Mouse (Mus musculus): Measurements from ENCODE around the gene B4galt1.
"Not testable (repeated sequence)": the region's sequence is repeated elsewhere in the genome, so short reads cannot be mapped to it uniquely, and the experiment has no call there.

B4galt1 gene

DNA sequence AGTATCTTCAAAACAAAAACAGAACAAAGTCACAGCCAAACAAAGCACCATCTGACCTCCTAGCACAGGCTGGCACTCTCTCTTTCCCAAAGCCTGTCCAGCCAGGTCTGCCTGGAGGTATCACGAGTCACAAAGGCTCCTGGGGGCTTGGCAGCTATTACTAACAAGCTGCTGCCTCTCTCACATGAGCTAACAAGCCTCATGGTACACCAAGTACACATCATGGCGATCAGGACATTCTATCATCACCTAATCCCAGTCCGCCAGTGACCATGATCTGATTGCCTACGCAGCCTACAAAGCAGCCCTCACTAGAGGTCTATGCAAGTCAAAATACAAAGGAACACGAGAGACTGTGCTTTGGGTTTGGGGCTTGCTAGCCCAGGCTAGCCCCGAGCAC is 34.7 kb downstream of the B4galt1 start:
- no peak for DNase-seq (ENCODE audit: low read depth, low spot score)

DNA sequence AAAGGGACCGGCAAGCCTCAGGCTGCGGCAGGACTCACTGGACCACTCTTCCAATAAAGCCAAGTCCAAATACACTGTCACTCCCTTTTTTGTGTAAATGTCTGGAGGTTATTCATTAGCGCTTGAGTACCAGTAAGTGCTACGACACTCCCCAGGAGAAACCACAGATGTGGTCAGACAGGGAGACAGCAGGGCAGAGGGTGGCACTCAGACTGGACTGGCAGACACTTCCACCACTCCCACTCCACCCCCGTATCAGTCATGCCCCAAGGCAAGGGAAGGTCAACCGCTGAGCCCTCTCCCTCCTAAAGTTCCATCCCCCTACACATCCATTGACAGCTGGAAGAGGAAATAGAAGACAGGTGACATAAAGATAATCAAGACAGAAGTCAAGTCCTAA is 35.4 kb downstream of the B4galt1 start:
- DNase-seq (ENCODE audit: low read depth, low spot score) = no peak

DNA sequence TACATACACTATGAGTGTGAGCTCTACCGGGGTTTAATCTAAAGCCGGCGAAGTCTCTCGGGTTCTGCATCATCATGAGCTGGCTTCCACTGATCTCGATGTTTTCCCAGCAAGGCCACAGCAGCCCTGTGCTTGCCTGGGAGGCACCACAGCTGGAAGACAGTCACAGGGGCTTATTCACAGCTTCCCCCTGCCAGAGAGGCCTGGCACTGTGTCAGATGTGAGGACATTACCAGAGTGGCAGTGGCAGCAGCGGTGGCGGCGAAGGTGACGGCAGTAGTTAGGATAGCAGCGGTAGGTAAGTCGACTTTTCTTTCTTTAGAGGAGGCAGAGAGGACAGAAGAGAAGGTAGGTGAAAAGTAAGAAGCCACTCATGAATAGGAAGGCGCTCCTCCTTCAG is 35.9 kb downstream of the B4galt1 start:
- DNase-seq (ENCODE audit: low read depth, low spot score) = no peak

DNA sequence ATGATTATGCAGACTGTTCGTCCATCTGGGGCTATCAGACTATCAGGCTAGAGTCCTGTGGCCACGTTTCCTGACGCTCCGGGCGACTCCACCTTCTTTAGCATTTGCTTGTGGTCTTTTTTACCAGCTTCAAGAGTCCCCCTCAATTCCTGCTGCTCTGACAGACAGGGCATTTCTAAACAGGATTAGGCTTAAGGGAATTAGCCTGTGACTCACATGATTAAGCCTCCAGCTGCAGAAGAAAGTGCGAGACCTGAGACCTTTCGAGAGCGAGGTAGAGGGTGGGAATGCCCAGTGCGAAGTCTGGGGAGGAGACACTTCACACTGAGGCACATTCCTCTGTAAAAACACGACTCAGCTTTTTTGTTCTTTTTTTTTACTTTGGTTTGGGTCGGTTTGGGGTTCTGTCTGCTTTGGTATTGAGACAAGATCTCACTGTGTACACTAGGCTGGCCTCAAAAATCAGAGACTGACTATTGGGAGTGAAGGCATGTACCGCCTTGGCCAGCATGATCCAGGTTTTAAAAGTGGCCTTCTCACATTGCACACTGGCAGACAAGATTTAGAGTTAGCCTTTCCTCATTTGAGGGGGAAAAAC is 37.9 kb downstream of the B4galt1 start:
- DNase-seq (ENCODE audit: low read depth, low spot score) = no peak

DNA sequence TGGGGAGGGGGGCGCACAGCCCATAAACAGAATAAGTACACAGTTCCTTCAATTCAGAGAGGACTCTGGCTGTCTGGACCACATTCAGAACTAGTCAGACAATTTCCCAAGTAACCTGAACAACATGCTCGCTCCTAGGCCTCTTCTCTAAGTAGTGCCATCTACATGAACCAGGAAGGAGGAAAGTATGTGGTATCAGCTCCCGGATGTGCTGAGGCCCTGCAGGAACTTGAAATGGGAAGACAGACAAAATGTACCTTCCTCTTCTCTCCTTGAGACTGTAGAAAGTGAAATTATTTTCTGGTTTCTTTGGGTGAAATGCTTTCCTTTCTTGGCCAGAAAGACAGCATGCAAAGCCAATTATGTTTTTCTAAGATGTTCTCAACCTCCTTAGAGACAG is 38.7 kb downstream of the B4galt1 start:
- no peak for DNase-seq (ENCODE audit: low read depth, low spot score)

DNA sequence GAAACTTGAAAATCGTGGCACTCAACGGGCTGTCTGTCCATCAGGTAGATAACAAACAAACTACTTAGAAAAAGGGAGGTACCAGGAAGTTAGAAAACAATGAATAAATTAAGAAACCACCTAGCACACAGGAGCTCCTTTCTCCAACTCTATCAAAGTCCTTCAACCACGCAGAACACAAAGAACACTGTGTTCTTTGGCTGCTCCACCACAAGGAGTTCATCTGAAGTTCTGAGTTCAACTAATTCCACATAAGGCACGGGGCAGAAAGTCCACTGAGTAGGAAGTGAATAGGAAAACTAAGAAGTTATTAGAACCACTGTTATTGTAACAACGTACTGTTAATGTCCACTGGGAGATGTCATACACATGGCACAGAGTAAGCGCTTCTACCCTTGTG is 39.4 kb downstream of the B4galt1 start:
- no peak for DNase-seq (ENCODE audit: low read depth, low spot score)

DNA sequence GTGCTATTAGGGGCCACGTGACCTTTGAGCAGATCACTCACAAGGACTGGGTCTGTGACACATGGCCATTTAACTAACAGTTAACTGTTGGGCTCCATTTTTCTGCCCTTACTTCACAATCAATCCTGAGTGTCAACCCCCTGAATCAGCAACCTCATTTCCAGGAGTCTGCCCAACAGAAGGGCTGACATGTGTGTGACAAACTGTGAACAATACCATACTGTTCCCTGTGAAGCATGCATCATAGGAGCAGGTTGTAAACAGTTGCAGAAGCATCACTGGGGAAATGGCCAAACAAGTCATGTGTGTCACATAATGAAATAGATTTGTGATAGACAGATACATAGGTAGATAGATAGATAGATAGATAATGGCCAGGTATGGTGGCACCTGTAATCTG is 40.9 kb downstream of the B4galt1 start:
- no peak for DNase-seq (ENCODE audit: low read depth, low spot score)

DNA sequence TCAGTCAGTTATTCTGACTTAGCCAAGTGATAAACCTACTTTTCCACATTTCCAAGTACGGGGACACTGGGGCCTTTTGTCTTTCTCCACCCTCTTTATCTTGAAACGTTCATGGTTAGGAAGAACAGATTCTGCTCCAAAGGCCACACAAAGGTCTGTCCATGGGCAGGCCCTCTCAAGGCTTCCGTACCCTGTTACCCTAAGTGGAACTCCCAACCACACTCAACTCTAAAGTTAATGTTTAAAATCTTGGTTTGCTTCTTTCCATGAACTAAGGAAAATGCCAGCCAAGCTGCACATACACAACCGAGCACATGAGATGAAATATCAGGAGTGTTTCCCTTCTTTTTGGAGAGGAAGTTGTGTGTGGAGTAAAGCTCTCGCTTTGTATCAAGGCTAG is 43.3 kb downstream of the B4galt1 start:
- no peak for DNase-seq (ENCODE audit: low read depth, low spot score)

DNA sequence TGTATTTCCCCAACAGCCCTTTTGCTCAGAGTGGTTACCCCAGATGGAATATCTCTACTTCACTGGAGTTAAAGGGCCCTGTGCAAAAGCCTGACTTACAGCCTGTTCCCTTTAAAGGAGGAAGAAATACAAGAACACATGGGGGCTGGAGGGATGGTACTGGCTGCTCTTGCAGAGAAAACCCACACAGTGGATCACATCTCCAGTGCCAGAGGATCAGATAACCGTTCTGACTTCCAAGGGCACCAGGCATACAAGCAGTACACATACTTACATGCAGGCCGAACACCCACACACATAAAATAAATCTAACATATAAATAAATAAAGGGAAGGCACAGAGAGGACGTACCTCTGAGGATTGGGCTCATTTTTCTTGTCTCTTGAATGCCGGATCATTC is 46.4 kb downstream of the B4galt1 start:
- DNase-seq (ENCODE audit: low read depth, low spot score) = no peak

DNA sequence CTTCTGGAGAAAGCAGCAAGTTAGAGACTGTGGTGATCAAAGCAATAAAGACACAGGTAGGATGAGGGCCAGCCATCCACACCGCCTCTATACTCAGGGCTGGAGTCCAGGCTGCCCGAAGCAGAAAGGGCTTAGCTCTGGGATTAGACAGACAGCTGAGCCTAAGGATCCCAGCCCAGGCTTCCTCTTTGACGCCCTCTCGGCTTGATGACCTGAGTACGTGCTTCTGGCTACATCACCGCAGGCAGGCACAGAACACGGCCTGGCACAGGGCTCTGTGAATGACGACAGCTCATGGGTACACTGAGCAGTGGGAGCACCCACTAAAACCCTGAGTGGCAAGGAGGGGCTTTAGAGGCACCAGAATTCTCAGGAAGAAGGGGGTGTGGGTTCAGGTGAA is 48.4 kb downstream of the B4galt1 start:
- DNase-seq (ENCODE audit: low read depth, low spot score) = no peak

DNA sequence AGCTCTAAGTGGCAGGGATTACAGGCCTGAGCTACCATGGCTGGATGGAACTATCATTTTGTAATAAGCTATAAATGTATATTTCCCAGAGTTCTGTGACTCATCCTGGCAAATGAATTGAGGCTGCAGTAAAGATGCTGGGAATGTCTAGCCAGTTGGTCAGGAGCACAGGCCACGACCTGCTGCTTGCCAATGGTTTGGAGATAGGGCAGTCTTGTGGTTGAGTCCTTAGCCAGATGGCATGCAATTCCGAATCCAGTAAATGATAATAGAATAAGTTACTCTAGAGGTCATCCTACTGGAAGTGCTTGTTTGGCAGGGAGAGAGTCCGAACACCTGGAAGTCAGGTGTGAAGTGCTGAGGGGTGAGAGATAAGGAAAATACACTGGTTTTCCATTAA is 51.0 kb downstream of the B4galt1 start:
- no peak for DNase-seq (ENCODE audit: low read depth, low spot score)

DNA sequence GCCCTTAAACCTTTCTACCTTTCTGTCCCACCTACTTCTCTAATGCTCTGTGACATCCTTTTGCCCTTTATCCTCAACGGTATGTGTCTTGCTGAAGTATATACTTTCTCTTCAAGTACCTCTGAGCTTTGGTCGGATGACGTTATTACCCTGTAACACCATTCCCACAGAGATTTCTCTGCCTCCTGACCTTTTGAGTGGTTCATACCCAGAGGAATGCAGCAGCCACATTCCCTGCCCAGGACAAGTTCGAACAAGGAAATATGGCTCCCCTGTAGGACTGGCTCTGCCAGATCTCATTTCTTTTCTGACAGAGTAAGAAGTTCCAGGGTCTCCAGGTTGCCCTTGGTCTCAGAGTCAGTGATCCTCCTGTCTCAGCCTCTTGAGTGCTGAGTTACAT is 51.9 kb downstream of the B4galt1 start:
- no peak for DNase-seq (ENCODE audit: low read depth, low spot score)

DNA sequence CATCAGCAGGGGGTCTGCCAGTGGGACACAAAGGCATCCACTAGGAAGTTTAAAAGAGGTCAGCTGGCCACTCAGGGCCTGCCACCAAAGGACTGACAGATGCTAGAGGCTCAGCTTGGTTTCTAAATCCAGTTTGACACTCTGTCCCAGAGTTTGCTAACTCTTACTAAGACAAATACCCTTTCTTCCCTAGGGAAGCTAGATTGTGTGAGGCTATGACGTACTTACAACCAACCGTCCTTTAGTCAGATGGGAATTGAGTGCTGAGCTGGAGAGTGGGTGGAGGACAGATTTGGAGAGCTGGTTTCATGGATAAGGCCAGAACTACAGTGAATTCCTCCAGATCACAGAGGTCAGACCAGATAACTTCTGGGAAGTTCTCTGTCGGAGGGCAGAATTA is 52.9 kb downstream of the B4galt1 start:
- no peak for DNase-seq (ENCODE audit: low read depth, low spot score)

DNA sequence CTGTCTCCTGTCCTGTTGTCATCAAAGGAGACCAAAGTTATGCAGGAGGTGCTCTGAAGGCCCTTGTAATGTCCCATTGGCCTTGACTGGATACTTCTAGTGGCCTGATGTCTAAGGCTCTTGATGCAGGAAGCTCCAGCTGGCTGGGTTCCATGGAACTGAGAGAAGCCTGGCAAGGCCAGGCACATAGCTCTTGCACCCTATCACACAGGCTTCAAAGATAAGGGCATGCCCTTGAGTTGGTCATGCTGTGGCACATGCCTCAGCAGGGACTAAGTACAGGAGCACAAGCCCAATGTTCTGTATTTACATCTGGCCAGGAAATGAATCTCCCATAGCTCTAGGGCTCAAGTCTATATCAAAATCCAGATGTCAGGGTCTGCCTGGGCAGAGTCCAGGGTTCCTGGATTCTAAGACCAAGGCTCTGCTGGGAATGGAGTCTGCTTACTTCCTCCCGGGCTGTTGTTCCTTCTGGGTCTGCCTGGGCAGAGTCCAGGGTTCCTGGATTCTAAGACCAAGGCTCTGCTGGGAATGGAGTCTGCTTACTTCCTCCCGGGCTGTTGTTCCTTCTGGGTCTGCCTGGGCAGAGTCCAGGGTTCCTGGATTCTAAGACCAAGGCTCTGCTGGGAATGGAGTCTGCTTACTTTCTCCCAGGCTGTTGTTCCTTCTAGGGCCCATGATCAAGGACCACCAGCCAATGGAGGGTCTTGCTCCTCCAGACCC is 54.8 kb downstream of the B4galt1 start:
- DNase-seq (ENCODE audit: low read depth, low spot score) = not testable (repeated sequence)

DNA sequence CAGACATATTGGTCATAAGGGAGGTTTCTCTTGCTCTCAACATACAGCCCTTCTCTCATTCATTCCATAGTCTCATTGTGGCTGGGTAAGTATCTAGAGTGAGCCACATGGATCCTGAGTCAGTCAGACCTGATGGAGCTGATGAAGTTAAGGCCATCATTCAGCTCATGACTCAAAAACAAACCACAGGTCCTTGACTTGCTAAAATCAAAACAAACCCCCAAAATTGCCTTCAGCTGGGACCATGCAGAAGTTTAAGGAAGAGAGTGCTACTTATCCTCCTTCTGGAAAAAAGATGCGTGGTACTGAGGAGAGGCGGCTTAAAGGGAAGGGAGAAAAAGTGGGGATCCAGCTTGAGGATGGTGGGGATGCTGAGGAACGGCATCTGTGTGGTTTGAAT is 58.0 kb downstream of the B4galt1 start:
- DNase-seq (ENCODE audit: low read depth, low spot score) = no peak

DNA sequence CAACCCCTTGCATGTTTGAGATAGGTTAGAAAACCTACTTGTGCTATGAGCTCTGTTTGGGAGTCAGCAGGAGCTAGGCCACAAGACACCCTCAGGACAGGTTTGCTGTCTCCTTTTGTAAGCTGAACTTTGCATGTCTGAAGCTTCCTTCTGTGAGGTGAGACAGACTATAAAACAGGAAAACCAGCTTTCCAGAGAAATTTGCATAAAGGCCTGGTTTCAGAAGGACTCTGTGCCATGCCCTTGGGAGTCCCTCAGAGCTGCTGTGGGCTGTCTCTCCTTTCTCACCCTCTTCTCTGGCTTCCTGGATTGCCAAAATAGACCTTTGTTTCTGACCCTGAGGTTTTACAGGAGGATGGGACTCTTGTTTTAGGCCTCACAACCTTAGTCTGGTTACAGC is 59.5 kb downstream of the B4galt1 start:
- no peak for DNase-seq (ENCODE audit: low read depth, low spot score)

DNA sequence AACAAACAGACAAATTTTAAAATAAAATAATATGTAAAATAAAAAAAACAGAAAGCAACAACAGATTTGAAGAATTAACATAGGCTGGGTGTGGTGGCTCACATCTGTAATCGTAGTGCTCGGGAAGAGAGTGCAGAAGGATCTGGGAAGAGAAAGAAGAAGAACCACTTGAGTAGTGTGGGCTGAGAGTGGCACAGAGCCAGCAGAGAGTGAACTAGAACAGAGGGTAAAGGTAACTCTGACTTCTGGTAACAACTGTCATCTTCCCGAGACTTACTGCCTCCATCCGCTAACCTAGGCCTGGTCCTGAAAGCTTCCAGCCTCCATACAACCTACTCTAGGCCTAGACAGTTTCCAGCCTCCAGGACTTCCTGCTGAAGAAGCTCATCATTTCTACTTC is 62.6 kb downstream of the B4galt1 start:
- DNase-seq (ENCODE audit: low read depth, low spot score) = no peak

DNA sequence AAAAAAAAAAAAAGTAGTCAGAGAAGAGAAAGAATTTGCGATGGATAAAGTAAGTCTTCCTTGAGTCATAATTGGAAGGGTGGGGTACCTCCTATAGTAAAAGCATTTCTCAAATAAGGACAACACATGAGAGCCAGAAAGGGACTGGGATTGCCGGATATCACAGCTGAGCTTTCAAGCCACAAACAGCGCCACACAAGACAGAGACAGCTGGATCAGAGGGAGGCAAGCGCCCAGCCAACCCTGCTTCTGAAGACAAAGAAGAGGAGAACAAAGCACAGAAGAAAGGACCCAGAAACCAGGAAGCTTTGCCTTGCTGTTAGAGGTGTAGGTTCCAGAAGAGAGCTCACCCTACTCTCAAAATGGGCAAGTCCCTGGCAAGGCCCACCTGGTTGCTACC is 67.2 kb downstream of the B4galt1 start:
- no peak for DNase-seq (ENCODE audit: low read depth, low spot score)

DNA sequence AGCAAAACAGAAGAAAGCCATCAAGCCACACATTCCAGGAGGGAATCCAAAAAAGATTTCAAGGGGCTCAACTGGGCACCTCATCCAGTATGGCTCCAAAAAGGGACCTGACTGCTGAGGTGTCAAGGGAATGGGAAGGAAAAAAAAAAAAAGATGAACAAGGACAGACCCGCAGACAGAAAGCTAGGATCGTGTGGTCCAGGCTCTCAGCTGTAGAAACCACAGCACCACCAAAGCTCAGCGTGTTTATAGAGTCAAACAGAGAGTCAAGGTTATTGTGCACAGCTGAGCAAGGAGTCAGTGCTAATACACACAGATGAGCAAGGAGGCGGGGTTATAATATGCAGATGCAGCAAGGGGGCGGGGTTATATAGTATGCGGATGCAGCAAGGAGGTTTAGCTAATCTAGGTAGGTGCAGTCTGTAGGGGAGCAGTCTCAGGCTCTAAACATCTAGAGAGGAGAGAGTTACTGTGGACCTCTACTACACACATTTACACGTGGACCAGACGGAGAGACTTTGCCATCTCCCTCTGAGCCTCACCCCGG is 68.1 kb downstream of the B4galt1 start:
- no peak for DNase-seq (ENCODE audit: low read depth, low spot score)

DNA sequence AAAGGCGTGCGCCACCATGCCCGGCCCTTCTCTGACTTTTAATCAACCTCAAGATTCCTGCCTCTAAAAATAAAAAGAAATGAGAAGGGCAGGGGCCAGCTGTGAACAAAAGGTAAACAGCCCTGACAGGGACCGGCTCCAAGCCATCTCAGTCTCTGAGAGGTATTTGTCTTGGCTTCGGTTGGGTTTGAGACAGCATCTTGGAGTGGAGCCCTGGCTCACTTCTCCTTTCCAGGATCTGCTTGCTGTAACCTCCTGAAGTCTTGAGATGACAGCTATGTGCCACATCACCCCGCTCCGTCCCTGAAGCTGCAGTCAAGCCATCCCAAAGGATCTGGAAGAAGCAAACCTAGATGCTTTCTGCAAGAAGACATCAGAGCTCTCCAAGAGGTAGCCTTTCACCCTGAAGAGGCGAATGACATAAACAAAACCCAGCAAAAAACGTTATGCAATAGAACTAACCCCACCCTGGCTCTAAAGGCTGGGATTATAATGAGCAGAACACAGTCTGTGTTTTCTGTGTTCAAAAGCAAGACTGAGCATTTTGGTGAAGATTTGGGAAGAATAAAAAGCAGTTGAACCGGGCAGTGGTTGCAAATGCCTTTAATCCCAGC is 69.1 kb downstream of the B4galt1 start:
- DNase-seq (ENCODE audit: low read depth, low spot score) = no peak

DNA sequence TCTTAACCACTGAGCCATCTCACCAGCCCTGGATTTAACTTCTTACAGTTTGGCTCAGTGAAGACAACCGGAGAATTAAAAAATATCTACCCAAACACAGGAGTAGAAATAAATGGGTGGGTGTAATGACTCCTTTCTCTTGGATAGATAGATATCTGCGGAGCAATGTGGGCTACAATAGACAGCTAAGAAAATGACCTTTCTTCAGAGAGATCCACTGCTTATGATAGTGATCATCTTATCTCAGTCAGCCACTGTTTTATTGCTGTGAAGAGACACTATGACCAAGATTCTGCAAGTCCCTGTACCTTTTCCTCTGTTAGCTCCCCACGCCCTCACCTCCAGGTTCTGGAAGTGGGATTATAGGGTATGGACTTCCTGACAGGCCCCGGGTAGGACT is 70.8 kb downstream of the B4galt1 start:
- no peak for DNase-seq (ENCODE audit: low read depth, low spot score)

DNA sequence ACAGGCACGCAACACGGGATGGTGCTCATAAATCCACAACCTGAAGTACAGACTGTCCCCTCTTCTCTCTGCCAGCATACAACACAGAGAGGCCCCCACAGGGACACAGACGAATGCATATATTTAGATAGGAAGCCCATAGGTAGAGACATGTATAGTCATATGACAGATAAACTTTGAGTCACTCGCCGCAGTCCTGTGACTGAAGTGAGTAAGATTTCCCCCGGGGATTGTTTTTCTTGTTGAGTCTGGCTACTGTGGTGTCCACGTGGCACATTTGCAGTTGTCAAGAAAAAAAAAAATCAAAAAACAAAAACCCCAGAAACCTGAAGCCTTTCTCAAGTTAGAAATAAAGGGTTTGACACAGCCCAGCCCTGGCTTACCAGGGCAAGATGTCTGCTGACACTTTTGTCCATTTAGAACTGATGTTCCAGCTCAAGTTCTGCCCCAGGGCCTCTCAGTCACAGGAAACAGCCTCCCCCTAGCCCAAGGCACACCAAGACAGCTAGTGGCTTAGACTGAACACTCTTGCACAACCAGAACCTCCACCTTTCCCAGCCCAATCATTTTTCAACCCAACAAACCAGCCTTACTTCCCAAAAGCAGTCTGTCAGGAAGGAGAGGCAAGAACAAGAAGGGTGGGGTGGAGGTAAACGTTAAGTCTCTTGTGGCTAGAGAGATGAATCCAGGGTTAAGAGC is 71.9 kb downstream of the B4galt1 start:
- DNase-seq (ENCODE audit: low read depth, low spot score) = no peak
